Mouse (Mus musculus) lung, postnatal 0 days (tissue): ENCODE measurements around the gene Krt34. TPM values are rescaled to one million over a fixed set of nuclear protein-coding genes. Genes with fewer than 3 reads are reported as not detected.

Source experiments
- ATAC-seq: fragments of 200-750 bp; cut with Nextera tagmentation; 2 replicates; pipeline ENCODE4 v1.8.0; 2017; ENCODE audit warnings: moderate library complexity
- DNase-seq: peaks from one replicate; pipeline ENCODE4 v3.0.0-alpha.2; 2016; ENCODE audit warnings: low spot score
- H3K27ac ChIP-seq: fragments of 300-500 bp; sonication (generic); 2 replicates; pipeline ENCODE4 v1.5.1; 2014; ENCODE audit warnings: antibody characterized with exemption, mild to moderate bottlenecking, low read length, mixed read lengths
- H3K27me3 ChIP-seq: fragments of 300-500 bp; sonication (generic); replicated peaks from 2 replicates; pipeline ENCODE4 v1.6.1; 2014; ENCODE audit warnings: low read length, mixed read lengths; ENCODE audit not compliant: insufficient read depth
- H3K36me3 ChIP-seq: fragments of 300-500 bp; sonication (generic); 2 replicates; pipeline ENCODE4 v1.6.1; 2014; ENCODE audit warnings: low read length, mixed read lengths; ENCODE audit not compliant: insufficient read depth
- H3K4me1 ChIP-seq: fragments of 300-500 bp; sonication (generic); 2 replicates; pipeline ENCODE4 v1.6.1; 2014; ENCODE audit warnings: antibody characterized with exemption, low read depth, low read length, mixed read lengths; ENCODE audit not compliant: insufficient read depth
- H3K4me2 ChIP-seq: fragments of 300-500 bp; sonication (generic); replicated peaks from 2 replicates; pipeline ENCODE4 v1.6.1; 2014; ENCODE audit warnings: low read depth, mild to moderate bottlenecking, low read length, moderate library complexity, mixed read lengths
- H3K4me3 ChIP-seq: fragments of 300-500 bp; sonication (generic); 2 replicates; pipeline ENCODE4 v1.5.1; 2014; ENCODE audit warnings: low read depth, low read length
- H3K9ac ChIP-seq: fragments of 300-500 bp; sonication (generic); replicated peaks from 2 replicates; pipeline ENCODE4 v1.6.1; 2014; ENCODE audit warnings: low read depth, mild to moderate bottlenecking
- H3K9me3 ChIP-seq: fragments of 300-500 bp; sonication (generic); 2 replicates; pipeline ENCODE4 v1.6.1; 2016; ENCODE audit warnings: low read length, mixed read lengths
- CTCF ChIP-seq: IDR thresholded peaks from 2 replicates; pipeline ENCODE4 v1.5.1; 2016; ENCODE audit warnings: antibody characterized with exemption, mild to moderate bottlenecking
- EP300 ChIP-seq: IDR thresholded peaks from 2 replicates; pipeline ENCODE4 v1.6.1; 2016; ENCODE audit warnings: antibody characterized with exemption, mild to moderate bottlenecking, control low read depth
- WGBS: fragments of 180-500 bp; shearing (Covaris S2); extraction: QIAGEN DNeasy Blood & Tissue Kit; methylation state at CpG from one replicate; pipeline ENCODE4 v1.1.7; 2014; 5-methylcytosine and 5-hydroxymethylcytosine counted together
- polyA plus RNA-seq: library from polyadenylated mRNA; unstranded; fragments of >200 nt; fragmentation: Nextera tagmentation; extraction: Ambion mirVana; gene quantifications from 2 replicates; pipeline ENCODE4 v1.2.1, GENCODE M21; 2015

Krt34 gene
- polyA plus RNA-seq = 0.11 and 0.18 TPM in 2 replicates

- Histone ChIP-seq H3K9me3 (no peaks in the 10 kb centered on the region), H3K9ac (no peak within 1 kb of the TSS), H3K4me2 (no peak within 1 kb of the TSS), H3K27ac (no peak within 1 kb of the TSS), H3K4me3 (no peak within 1 kb of the TSS), H3K4me1 (no peaks in the 10 kb centered on the region), H3K27me3 (no peaks in the 10 kb centered on the region), H3K36me3 (no peaks in the 10 kb centered on the region)
- no peak for DNase-seq
- ATAC-seq = no peak
- TF ChIP-seq EP300 (no peak), CTCF (no peak)
- WGBS = 85% methylated on average over 6 of the region's 6 CpGs
Observed at GRCm38 (mm10) chr11:100041454-100041853, at the start of gene Krt34. Gene Krt34 (minus strand): TSS chr11:100041554.

GRCm38 (mm10) chr11:100088378-100089025 is 47.1 kb upstream of the Krt34 start:
- no peaks in the 10 kb centered on the region; the same call in 1 of the 2 replicates for H3K27me3 ChIP-seq
- TF ChIP-seq EP300 = no peak
- no peak overlapping the region for H3K27ac ChIP-seq
- no peak overlapping the region for H3K4me3 ChIP-seq
- H3K4me1 ChIP-seq = no peaks in the 10 kb centered on the region
- ATAC-seq (no peak), DNase-seq (no peak)
- H3K9ac ChIP-seq = no peak overlapping the region
- WGBS = 65% methylated on average over 7 of the region's 7 CpGs
- no peaks in the 10 kb centered on the region for H3K36me3 ChIP-seq
- H3K9me3 ChIP-seq = no peaks in the 10 kb centered on the region
- H3K4me2 ChIP-seq = no peak overlapping the region

GRCm38 (mm10) chr11:100087861-100088260 is 46.5 kb upstream of the Krt34 start, which contains the start of gene Krt32:
Gene Krt32 (minus strand): TSS chr11:100088226.
- no peaks in the 10 kb centered on the region for H3K9me3 ChIP-seq
- H3K36me3 ChIP-seq = no peaks in the 10 kb centered on the region
- no peaks in the 10 kb centered on the region for H3K4me1 ChIP-seq
- H3K27ac ChIP-seq = no peak within 1 kb of the TSS
- WGBS = 84% methylated on average over 10 of the region's 10 CpGs
- no peak within 1 kb of the TSS for H3K4me3 ChIP-seq
- DNase-seq (no peak), ATAC-seq (no peak)
- TF ChIP-seq CTCF (no peak), EP300 (no peak)
- H3K27me3 ChIP-seq = no peaks in the 10 kb centered on the region; the same call in 1 of the 2 replicates
- H3K4me2 ChIP-seq = no peak within 1 kb of the TSS
- H3K9ac ChIP-seq = no peak within 1 kb of the TSS

GRCm38 (mm10) chr11:100073873-100074272 is 32.5 kb upstream of the Krt34 start:
- 28% methylated on average over 1 of the region's 1 CpGs for WGBS
- no peak for ATAC-seq

GRCm38 (mm10) chr11:100067293-100068036 is 26.1 kb upstream of the Krt34 start:
- Histone ChIP-seq H3K4me3 (no peak overlapping the region), H3K36me3 (no peaks in the 10 kb centered on the region), H3K9me3 (no peaks in the 10 kb centered on the region), H3K4me2 (no peak overlapping the region), H3K9ac (no peak overlapping the region), H3K4me1 (no peaks in the 10 kb centered on the region; the same call in 1 of the 2 replicates), H3K27me3 (no peaks in the 10 kb centered on the region), H3K27ac (peak overlapping the region; percentile 75)
- ATAC-seq (peak; percentile 98), DNase-seq (peak; percentile 93)
- 48% methylated on average over 17 of the region's 17 CpGs for WGBS
- peak; percentile 55 for TF ChIP-seq CTCF
- peak; percentile 92 for TF ChIP-seq EP300

More at GRCm38 (mm10) chr11:100073873-100074272, 32.5 kb upstream of the Krt34 start:
- no peak overlapping the region for H3K9ac ChIP-seq
- TF ChIP-seq EP300 = no peak
- no peak for TF ChIP-seq CTCF
- H3K4me2 ChIP-seq = no peak overlapping the region
- DNase-seq = peak; percentile 51
- H3K9me3 ChIP-seq = no peaks in the 10 kb centered on the region
- no peak overlapping the region for H3K4me3 ChIP-seq
- no peaks in the 10 kb centered on the region for H3K27me3 ChIP-seq
- H3K27ac ChIP-seq = no peak overlapping the region
- H3K4me1 ChIP-seq = 0 out of 2 replicates have a peak, but pooled peaks cover 3% of the 10 kb centered on the region
- H3K36me3 ChIP-seq = no peaks in the 10 kb centered on the region

- H3K4me2 ChIP-seq = no peak overlapping the region
- H3K9ac ChIP-seq = no peak overlapping the region
- H3K27ac ChIP-seq = peak overlapping the region; percentile 75
- H3K4me1 ChIP-seq = no peaks in the 10 kb centered on the region; the same call in 1 of the 2 replicates
- H3K4me3 ChIP-seq = no peak overlapping the region
- DNase-seq (peak; percentile 43), ATAC-seq (no peak)
- TF ChIP-seq EP300 (no peak), CTCF (no peak)
- H3K9me3 ChIP-seq = no peaks in the 10 kb centered on the region
- WGBS = 45% methylated on average over 12 of the region's 12 CpGs
- no peaks in the 10 kb centered on the region for H3K27me3 ChIP-seq
- no peaks in the 10 kb centered on the region for H3K36me3 ChIP-seq
Observed at GRCm38 (mm10) chr11:100066236-100067010, 25.1 kb upstream of the Krt34 start.
